Mouse (Mus musculus) kidney, postnatal 36 days (tissue): ENCODE results near the gene Nsa2.
"Not testable (repeated sequence)": the region's sequence is repeated elsewhere in the genome, so short reads cannot be mapped to it uniquely, and the experiment has no call there.

Source experiments
- DNase-seq, 2 experiments: peaks; one replicate each; pipeline ENCODE4 v3.0.0; 2021 to 2022; ENCODE audit warnings: mixed read lengths in 2 of 2

Gene Nsa2

GRCm38 (mm10) chr13:97137466-97138400 is at the start of gene Nsa2, which contains the start of gene Gfm2:
Nsa2 (minus strand) TSS chr13:97137937.
Gfm2 (plus strand) TSS chr13:97137937.
- peak; percentile 90 to 94 for DNase-seq

DNA sequence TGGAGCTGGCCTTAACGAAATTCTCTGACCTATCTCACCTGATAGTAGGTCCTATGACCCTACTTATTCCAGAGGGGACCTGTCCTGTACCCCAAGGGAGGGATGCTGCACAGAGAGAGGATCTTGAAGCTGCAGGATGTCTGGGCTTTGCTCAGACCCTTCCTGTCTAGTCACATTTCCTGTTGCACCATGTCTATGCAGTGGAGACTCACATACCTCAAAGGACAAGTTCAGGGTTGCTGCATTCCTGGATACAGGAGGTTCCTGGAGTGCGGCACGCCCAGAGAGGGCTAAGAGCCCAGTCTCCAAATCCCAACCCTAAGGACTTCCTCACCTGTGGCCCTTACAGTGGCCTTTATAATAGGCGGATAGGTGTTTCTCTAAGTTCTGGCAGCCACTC is 48.6 kb upstream of the Nsa2 start:
- no peak for DNase-seq

DNA sequence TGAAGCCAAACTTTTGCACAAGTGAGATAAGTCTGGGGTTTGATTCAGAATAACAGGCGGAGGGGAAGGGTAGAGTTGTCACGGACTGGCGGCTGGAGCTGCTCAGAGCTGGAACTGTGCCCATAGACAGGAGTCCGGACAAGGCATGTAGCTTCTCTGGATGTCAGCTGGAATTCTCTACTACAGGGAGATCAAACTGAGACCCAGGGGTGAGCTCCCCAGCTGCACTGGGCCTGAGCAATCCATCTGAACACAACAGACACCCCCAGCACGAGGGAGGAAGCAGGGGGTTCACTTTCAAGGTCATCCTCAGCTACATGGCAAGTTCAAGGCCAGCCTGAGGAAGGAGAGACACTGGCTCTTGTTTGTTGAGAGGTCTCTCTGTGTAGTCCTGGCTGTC is 46.9 kb upstream of the Nsa2 start:
- peak in 1 of 2 experiments; percentile 45 for DNase-seq

GRCm38 (mm10) chr13:97184168-97184567 is 46.4 kb upstream of the Nsa2 start:
- DNase-seq, result no peak

DNA sequence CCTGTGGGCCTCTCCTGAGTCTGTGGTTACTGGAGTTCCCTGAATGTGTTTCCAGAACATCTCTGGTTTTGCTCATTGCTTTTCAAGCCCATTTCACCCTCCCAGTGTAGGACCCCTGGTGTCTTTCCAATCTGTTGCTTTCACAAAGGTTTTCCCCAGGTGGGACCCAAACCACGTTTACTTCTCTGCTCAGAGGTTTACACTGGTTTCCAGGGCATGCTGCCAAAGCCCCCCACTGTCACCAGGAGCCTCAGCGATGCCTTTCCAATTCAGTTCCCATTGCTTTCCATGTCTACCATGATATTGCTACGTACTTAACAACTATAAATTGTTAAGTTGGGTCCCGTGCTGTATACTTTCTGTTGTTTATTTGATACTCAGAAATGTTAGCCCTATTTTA is 45.1 kb upstream of the Nsa2 start:
- no peak for DNase-seq

DNA sequence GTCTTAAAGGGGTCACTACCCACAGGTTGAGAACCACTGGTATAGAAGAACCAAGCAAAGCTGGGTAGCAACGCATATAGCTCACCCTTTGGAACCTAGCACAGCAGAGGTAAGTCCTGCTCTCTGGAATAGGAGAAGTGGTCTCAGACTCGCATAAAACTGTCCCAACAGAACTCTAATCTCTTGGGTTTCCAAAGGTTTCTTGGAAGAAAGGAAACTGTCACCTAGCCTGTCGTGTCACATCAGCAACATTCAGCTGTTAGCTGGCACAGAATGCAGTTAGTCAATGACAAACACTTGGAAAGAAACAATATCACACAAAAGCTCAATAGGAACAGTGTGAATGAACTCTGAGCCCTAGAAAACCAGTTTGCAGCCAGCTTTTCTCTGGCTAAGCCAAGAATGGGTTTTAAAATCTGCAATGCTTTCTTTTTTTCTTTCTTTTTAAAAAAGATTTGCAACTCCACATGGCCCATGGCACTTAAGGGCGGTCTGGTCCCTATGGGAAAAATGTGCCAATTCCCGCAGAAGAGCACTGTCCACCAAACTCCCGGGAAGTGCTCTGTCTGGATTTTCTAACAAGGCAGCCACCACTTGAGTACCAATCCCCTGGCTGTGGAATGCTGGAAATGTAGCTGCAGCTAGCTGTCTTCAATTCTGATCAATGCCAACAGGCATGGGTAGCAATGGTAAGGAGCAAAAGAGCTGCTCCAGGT is 42.5 kb upstream of the Nsa2 start:
- no peak for DNase-seq

DNA sequence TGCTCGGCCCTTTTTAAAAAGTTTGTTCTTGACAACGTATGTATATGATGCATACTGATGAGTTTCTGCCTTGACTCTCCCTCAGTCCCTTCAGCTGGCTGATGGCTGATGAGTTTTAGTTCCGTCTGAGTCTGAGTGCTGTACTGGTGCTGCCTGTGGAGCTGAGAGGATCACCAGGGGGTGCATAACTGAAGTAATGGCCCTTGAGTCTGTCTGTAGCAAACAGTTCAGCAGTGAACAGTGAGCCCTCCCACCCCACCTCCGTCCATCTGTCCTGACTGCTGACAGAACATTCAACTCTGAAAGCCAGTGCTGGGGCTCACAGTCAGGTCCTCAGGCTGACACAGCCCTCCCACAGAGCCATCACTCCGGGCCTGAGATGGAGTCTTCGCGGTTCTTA is 41.2 kb upstream of the Nsa2 start:
- no peak for DNase-seq

- DNase-seq, result no peak
Measured at GRCm38 (mm10) chr13:97176731-97177130, 39.0 kb upstream of the Nsa2 start.

- peak; percentile 71 to 81 for DNase-seq
Measured at GRCm38 (mm10) chr13:97175520-97176264, 38.0 kb upstream of the Nsa2 start.

DNA sequence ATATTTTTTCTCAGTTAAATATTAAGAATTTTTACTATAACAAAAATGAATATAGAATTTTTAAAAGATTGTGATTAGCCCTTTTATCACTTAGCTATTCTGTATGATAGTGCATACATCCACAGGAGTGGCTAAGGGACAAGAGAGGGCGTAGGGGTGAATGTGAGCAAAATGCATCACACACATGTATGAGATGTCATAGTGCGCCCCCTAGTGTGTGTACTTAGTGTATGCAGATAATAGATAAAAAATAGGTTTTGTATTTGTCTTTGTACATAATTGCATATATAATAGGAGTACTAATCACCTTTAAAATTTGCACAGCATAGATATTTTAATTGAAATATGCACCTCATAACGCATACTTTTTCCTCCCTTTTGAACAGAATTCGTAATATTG is 8.1 kb upstream of the Nsa2 start:
- DNase-seq, result peak; percentile 37 to 67

GRCm38 (mm10) chr13:97142321-97142720 is 4.6 kb upstream of the Nsa2 start:
- DNase-seq, result no peak

DNA sequence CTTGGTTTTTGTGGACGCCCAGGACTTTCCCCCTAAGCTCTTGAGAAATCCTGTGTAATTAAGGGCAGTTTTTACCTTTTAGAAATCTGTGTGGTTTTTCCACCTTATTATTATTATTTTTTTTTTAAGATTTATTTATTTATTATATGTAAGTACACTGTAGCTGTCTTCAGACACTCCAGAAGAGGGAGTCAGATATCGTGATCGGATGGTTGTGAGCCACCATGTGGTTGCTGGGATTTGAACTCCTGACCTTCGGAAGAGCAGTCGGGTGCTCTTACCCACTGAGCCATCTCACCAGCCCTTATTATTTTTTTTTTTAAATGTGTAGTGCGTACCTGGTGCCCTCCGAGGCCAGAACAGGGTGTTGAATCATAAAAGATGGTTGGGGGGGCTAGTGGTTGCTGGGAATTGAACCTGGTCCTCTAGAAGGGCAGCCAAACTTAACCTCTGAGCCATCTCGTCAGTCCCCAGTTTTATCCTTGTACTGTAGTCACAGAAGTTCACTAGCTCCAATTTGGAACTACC is 731 bp upstream of the Nsa2 start:
- DNase-seq, result not testable (repeated sequence)

GRCm38 (mm10) chr13:97130413-97130812 is 7.3 kb downstream of the Nsa2 start:
- DNase-seq, result not testable (repeated sequence)

GRCm38 (mm10) chr13:97129654-97130053 is 8.1 kb downstream of the Nsa2 start:
- DNase-seq, result not testable (repeated sequence)

- DNase-seq, result no peak
Measured at GRCm38 (mm10) chr13:97121341-97121740, 16.4 kb downstream of the Nsa2 start.

- peak; percentile 29 to 35 for DNase-seq
Measured at GRCm38 (mm10) chr13:97109046-97109445, 28.7 kb downstream of the Nsa2 start.

DNA sequence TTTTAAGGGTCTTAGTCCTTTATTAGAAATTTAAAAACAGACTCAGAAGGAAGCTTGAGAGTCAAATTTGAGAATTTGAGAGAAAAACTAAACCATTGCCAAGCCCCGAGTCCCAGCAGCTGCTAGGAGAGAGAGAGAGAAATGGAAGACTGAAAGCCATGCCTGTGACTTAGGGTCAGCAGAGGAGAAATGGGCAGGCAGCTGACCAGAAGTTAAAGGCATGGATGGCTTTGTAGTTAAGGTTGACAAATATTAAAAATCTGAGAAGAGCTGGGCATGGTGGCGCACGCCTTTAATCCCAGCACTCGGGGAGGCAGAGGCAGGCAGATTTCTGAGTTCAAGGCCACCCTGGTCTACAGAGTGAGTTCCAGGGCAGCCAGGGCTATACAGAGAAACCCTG is 30.0 kb downstream of the Nsa2 start:
- peak; percentile 4 to 25 for DNase-seq

GRCm38 (mm10) chr13:97104996-97105395 is 32.7 kb downstream of the Nsa2 start:
- DNase-seq, result no peak

DNA sequence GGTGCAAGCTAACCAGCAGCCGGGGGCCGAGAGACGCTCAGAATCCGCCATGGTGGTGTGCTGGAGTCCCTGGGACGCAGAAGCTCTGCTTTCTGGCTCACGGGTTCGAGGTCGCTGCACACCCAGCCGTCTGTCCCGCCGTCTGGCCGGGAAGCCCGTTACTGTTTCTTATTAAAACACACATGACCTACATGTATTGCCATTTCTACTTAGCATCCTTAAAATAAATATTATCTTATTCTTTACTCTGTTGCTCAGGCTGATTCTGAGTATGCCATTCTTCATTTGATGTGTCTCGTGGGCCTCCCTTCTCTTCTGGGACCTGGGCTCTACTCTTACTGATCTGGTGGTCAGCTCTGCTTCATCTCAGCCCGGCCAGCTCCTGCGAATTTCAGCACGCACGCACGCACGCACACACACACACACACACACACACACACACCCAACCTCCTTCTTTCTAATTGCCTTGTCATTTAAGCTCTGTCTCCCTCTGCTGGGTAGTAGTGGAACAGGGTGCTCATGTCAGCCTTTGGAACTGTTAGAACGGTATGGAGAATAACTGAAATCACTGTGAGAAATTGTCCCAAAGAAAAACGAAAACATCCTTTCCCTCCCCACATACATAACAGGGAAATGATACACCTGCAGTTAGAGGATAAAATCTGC is 38.4 kb downstream of the Nsa2 start, which contains the start of gene Gm6169:
TSS of gene Gm6169 (minus strand) at position 51 of the 666 bp plus-strand sequence.
- peak; percentile 56 to 77 for DNase-seq

DNA sequence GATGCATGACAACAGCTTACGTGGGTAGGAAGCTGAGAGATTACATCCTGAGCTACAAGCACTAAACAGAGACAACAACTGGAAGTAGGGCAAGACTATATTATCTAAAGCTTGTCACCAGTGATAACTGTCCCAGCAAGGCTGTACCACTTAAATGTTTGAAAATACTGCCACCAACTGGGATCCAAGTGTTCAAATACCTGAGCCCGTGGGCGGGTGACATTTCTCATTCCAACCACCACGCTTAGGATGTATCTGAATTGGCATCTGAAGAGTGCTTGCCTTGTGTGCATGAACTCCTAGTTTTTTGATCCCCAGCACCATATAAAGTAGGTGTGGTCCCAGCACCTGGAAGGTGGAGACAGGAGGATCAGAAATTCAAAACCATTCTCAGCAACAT is 42.0 kb downstream of the Nsa2 start:
- no peak for DNase-seq

DNA sequence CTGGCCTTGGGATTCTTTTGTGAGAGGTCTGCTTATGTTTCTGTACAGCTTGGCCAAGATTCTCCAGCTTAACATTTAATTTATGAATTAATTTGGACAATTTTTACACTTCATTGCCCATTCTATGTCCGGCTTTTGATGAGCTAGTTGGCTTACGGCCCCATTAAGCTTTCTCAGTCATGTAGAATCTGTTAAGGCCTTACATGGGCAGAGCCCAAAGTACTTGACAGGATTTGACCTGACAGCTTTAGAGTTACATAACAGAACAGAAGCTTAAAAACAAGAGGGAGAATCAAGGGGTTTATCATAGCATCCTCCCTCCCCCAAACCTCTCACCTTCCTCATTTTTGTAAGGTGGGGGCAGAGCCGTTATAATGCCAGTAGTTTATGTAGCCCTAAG is 49.6 kb downstream of the Nsa2 start:
- no peak for DNase-seq

GRCm38 (mm10) chr13:97087421-97087820 is 50.3 kb downstream of the Nsa2 start:
- DNase-seq, result no peak
